Mouse (Mus musculus) stomach, embryonic 16.5 days (tissue): ENCODE measurements at regions not wholly inside any gene's neighbourhood (a gene's known extent, or its start where the extent isn't known, plus 50 kb on each side); places are given as distances from the start of the nearest gene placed in this dataset.
"Not testable (repeated sequence)": the region's sequence is repeated elsewhere in the genome, so short reads cannot be mapped to it uniquely, and the experiment has no call there.

Experiments used
- ATAC-seq: fragments of 200-750 bp; cut with Nextera tagmentation; 2 replicates; pipeline ENCODE4 v1.8.0; 2017; ENCODE audit warnings: moderate number of reproducible peaks, moderate TSS enrichment; ENCODE audit not compliant: insufficient read depth, low FRiP score
- H3K27ac ChIP-seq: fragments of 300-500 bp; sonication (generic); 2 replicates; pipeline ENCODE4 v1.5.1; 2014; ENCODE audit warnings: low read length
- H3K27me3 ChIP-seq: fragments of 300-500 bp; sonication (generic); 2 replicates; pipeline ENCODE4 v1.6.1; 2014; ENCODE audit warnings: low read length, control low read depth, mixed read lengths; ENCODE audit not compliant: control insufficient read depth, insufficient read depth
- H3K36me3 ChIP-seq: fragments of 300-500 bp; sonication (generic); 2 replicates; pipeline ENCODE4 v1.6.1; 2014; ENCODE audit warnings: low read length; ENCODE audit not compliant: control insufficient read depth, insufficient read depth
- H3K4me1 ChIP-seq: fragments of 300-500 bp; sonication (generic); 2 replicates; pipeline ENCODE4 v1.6.1; 2014; ENCODE audit warnings: low read length, control low read depth, mixed read lengths; ENCODE audit not compliant: control insufficient read depth, insufficient read depth
- H3K4me2 ChIP-seq: fragments of 300-500 bp; sonication (generic); 2 replicates; pipeline ENCODE4 v1.6.1; 2014; ENCODE audit warnings: low read depth, low read length, mixed read lengths
- H3K4me3 ChIP-seq: fragments of 300-500 bp; sonication (generic); replicated peaks from 2 replicates; pipeline ENCODE4 v1.5.1; 2014; ENCODE audit warnings: mild to moderate bottlenecking, low read length
- H3K9ac ChIP-seq: fragments of 300-500 bp; sonication (generic); 2 replicates; pipeline ENCODE4 v1.6.1; 2014; ENCODE audit warnings: low read length
- H3K9me3 ChIP-seq: fragments of 300-500 bp; sonication (generic); replicated peaks from 2 replicates; pipeline ENCODE4 v1.6.1; 2016; ENCODE audit warnings: low read length, control low read depth; ENCODE audit not compliant: control insufficient read depth
- WGBS: fragments of 180-500 bp; shearing (Covaris S2); extraction: QIAGEN DNeasy Blood & Tissue Kit; methylation state at CpG from one replicate; pipeline ENCODE4 v1.1.7; 2014; 5-methylcytosine and 5-hydroxymethylcytosine counted together

DNA sequence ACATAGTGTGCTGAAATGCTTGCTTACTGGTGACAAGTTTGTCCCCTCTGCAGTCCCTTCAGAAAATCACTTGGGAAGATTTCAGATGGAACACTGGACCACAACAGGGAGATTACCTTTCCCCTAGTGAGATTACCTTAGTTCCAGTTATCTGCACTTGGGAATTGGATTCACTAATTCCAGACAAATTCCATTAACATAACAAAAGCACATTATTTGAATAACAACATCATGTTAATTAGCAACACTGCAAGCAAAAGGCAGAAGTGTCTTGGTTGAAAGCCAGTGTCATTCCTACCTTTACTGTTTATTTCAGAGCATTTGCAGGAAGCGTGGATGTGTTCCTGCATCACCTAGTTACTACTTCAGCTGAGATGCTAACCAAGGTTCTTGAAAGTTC is 355.6 kb downstream of the Impad1 start:
- Histone ChIP-seq H3K4me2 (no peak overlapping the region), H3K4me1 (no peaks in the 10 kb centered on the region), H3K9ac (no peak overlapping the region), H3K27me3 (no peaks in the 10 kb centered on the region), H3K36me3 (no peaks in the 10 kb centered on the region), H3K27ac (no peak overlapping the region), H3K4me3 (no peak overlapping the region), H3K9me3 (no peaks in the 10 kb centered on the region)
- no peak for ATAC-seq
- WGBS = 80% methylated on average over 1 of the region's 1 CpGs

DNA sequence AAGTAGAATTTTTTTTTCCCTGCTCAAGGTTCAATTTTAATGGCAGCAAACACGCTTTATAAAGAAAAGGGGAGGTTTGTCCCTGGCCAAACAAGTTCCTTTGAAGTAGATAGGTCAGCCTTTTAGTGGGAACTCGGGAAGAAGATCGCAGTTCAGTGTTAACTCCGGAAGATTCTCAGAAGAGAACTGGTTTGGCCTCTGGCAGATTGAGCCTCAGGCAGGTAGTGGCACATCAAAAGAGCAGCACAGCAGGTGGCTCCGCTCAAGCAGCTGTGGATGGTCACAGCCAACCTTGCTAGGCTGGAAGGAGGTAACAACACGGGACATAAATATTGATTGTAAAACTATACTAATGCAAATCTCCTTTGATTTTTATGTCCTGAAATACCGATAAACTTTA is 347.2 kb upstream of the Sdr16c6 start:
- H3K4me2 ChIP-seq, H3K9me3 ChIP-seq, H3K27ac ChIP-seq, ATAC-seq, H3K4me3 ChIP-seq, H3K9ac ChIP-seq, H3K36me3 ChIP-seq, H3K4me1 ChIP-seq, H3K27me3 ChIP-seq: not testable (repeated sequence)
- WGBS = 28% methylated on average over 7 of the region's 7 CpGs

DNA sequence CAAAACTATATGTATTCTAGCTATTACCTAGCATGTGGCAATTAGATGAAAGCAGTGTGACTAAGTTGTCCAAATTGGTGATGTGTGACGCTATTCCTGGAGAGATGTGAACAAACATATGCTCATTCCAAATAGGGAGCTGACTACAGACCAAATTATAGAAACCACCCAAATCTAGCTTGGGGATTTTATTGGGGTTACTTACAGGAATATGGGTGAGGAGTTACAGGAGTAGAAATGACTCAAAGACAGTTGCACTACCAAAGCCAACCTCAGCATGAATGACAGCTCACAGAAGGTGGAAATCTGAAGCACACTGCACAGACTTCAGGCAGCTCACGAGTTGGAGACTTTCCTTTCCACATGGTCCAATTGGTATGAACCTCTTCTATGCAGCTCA is 326.5 kb upstream of the Sdr16c6 start:
- H3K4me3 ChIP-seq = no peak overlapping the region
- 83% methylated on average over 2 of the region's 2 CpGs for WGBS
- H3K36me3 ChIP-seq = no peaks in the 10 kb centered on the region
- H3K9ac ChIP-seq = no peak overlapping the region
- no peaks in the 10 kb centered on the region for H3K9me3 ChIP-seq
- H3K27me3 ChIP-seq = no peaks in the 10 kb centered on the region
- H3K4me2 ChIP-seq = no peak overlapping the region
- H3K27ac ChIP-seq = no peak overlapping the region
- no peak for ATAC-seq
- H3K4me1 ChIP-seq = no peaks in the 10 kb centered on the region

- H3K27ac ChIP-seq = no peak overlapping the region
- H3K36me3 ChIP-seq = no peaks in the 10 kb centered on the region
- no peak overlapping the region for H3K9ac ChIP-seq
- H3K4me3 ChIP-seq = no peak overlapping the region
- WGBS = 76% methylated on average over 4 of the region's 4 CpGs
- H3K9me3 ChIP-seq = no peaks in the 10 kb centered on the region
- H3K4me1 ChIP-seq = no peaks in the 10 kb centered on the region
- H3K4me2 ChIP-seq = no peak overlapping the region
- no peak for ATAC-seq
- no peaks in the 10 kb centered on the region for H3K27me3 ChIP-seq
Measured at GRCm38 (mm10) chr4:4397410-4397809, 320.1 kb upstream of the Sdr16c6 start.

- no peak for ATAC-seq
- Histone ChIP-seq H3K4me2 (no peak overlapping the region), H3K27me3 (no peaks in the 10 kb centered on the region), H3K4me1 (no peaks in the 10 kb centered on the region), H3K27ac (no peak overlapping the region), H3K4me3 (no peak overlapping the region), H3K9ac (no peak overlapping the region), H3K36me3 (no peaks in the 10 kb centered on the region), H3K9me3 (no peaks in the 10 kb centered on the region)
- whole genome bisulfite sequencing = 84% methylated on average over 3 of the region's 3 CpGs
Measured at GRCm38 (mm10) chr4:4380024-4380590, 302.8 kb upstream of the Sdr16c6 start.

- Histone ChIP-seq H3K9ac (no peak overlapping the region), H3K36me3 (no peaks in the 10 kb centered on the region), H3K4me1 (no peaks in the 10 kb centered on the region), H3K9me3 (no peaks in the 10 kb centered on the region), H3K27me3 (no peaks in the 10 kb centered on the region), H3K4me3 (no peak overlapping the region), H3K27ac (no peak overlapping the region), H3K4me2 (no peak overlapping the region)
- 40% methylated on average over 2 of the region's 2 CpGs for WGBS
- no peak for ATAC-seq
Measured at GRCm38 (mm10) chr4:4335216-4335615, 257.9 kb upstream of the Sdr16c6 start.

- H3K4me2 ChIP-seq = no peak overlapping the region
- H3K9me3 ChIP-seq = no peaks in the 10 kb centered on the region
- 70% methylated on average over 4 of the region's 4 CpGs for WGBS
- H3K4me3 ChIP-seq = no peak overlapping the region
- H3K27ac ChIP-seq = no peak overlapping the region
- no peak overlapping the region for H3K9ac ChIP-seq
- H3K36me3 ChIP-seq = no peaks in the 10 kb centered on the region
- no peaks in the 10 kb centered on the region for H3K4me1 ChIP-seq
- ATAC-seq = no peak
- no peaks in the 10 kb centered on the region for H3K27me3 ChIP-seq
Measured at GRCm38 (mm10) chr4:4333472-4334123, 256.3 kb upstream of the Sdr16c6 start.

DNA sequence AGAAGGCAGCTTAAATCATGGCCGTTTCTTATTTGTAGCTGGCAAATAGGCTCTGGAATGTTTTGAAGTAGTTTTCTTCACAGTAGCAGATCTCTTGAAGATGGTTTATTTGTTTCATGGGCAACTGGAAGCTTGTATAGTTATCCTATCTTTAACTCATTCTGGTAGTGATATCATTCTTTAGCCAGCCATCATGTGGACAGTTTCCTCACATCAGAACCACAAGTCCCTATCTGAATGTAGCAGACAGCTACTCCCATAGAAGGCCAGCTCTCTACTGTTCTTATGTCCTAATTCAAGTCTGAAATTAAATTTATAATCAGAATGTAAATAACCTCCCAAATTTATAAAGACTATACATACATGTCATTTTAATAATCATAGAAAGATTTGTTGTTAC is 253.8 kb upstream of the Sdr16c6 start:
- H3K9ac ChIP-seq = no peak overlapping the region
- no peaks in the 10 kb centered on the region for H3K27me3 ChIP-seq
- ATAC-seq = no peak
- H3K9me3 ChIP-seq = no peaks in the 10 kb centered on the region
- no peaks in the 10 kb centered on the region for H3K4me1 ChIP-seq
- 91% methylated on average over 1 of the region's 1 CpGs for WGBS
- no peak overlapping the region for H3K4me2 ChIP-seq
- no peak overlapping the region for H3K4me3 ChIP-seq
- H3K27ac ChIP-seq = no peak overlapping the region
- no peaks in the 10 kb centered on the region for H3K36me3 ChIP-seq

DNA sequence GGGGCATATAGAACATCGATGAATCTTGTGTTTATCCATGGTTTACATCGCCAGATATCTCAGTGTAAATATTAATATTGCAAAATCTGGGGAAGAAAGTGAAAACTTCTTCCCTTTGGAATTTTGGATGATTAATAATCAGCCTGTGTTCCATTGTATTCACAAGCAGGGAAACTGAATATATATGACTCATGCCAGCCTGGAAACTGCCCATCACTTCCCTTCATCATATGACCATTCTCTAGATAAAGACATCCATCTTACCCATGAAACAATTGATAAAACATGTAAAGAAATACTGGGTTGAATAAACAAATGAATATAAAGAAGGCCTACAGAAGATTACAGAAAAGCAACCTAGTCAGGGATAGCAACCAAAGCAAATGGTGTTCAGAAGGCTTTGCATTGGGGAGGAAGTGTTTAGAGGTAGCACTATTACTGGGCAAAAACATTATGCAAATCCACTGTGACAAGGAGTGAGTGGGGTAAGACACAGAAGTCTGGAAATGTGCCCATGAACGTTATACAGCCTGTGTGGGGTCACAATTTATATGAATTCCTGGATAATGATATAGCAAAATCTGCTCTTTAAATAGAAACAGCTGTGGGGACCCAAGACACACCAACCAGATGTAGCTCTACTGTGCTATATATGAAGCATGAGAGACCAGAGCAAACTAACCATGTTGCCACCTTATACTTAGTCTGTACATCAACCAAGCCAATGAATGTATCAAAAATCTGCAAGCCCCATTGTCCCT is 238.5 kb upstream of the Sdr16c6 start:
- WGBS = 43% methylated on average over 3 of the region's 3 CpGs
- no peaks in the 10 kb centered on the region for H3K27me3 ChIP-seq
- no peak for ATAC-seq
- no peak overlapping the region for H3K9ac ChIP-seq
- H3K27ac ChIP-seq = no peak overlapping the region
- no peaks in the 10 kb centered on the region for H3K36me3 ChIP-seq
- no peaks in the 10 kb centered on the region for H3K4me1 ChIP-seq
- no peak overlapping the region for H3K4me3 ChIP-seq
- no peak overlapping the region for H3K4me2 ChIP-seq
- H3K9me3 ChIP-seq = no peaks in the 10 kb centered on the region
